Mouse (Mus musculus): ENCODE measurements around the gene Cib4. TPM values are rescaled to one million over a fixed set of nuclear protein-coding genes. Genes with fewer than 3 reads are reported as not detected.
A peak's percentile ranks its signal among the peaks of the same experiment; 100 is the strongest.

The Cib4 gene
- polyA plus RNA-seq, 1 experiment from 2014 or later: not detected

DNA sequence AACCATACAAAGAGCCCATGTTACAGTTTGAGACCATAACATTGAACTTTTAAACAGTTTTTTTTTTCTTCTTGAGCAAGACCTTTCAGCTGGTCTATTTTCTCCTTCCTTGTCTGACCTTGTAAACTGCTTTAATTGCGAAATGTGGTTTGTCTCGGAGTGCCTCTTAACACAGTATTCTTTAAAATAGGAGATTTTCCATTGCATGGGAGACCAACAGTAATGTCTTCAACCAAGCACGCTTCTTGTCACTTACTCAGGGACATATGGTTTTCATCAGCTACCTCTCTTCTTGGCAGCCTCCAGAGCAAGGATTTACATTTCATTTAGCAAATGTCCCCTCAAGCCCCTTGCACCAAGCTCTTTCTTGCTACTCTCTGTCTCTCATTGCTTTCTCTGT lies 10.6 kb upstream of the Cib4 start:
- no peaks in the 10 kb centered on the region for H3K4me1 ChIP-seq (ENCODE audit: control insufficient read depth, insufficient read depth, low read length)
- H3K36me3 ChIP-seq (ENCODE audit: control insufficient read depth, insufficient read depth, low read length): no peaks in the 10 kb centered on the region
- no peak for DNase-seq
- no peaks in the 10 kb centered on the region for H3K9me3 ChIP-seq (ENCODE audit: control insufficient read depth, low read length)
- no peak overlapping the region for H3K4me2 ChIP-seq (ENCODE audit: low read length)
- H3K4me3 ChIP-seq (replicated peaks; ENCODE audit: low read depth, low read length): no peak overlapping the region
- H3K9ac ChIP-seq (replicated peaks; ENCODE audit: low read length): no peak overlapping the region
- 85% methylated on average over 3 of the region's 3 CpGs for WGBS
- H3K27ac ChIP-seq (replicated peaks; ENCODE audit: low read depth, low read length): no peak overlapping the region
- no peak for ATAC-seq (ENCODE audit: low FRiP score, low TSS enrichment)
- no peaks in the 10 kb centered on the region for H3K27me3 ChIP-seq (ENCODE audit: control insufficient read depth, insufficient read depth, low read length)

DNA sequence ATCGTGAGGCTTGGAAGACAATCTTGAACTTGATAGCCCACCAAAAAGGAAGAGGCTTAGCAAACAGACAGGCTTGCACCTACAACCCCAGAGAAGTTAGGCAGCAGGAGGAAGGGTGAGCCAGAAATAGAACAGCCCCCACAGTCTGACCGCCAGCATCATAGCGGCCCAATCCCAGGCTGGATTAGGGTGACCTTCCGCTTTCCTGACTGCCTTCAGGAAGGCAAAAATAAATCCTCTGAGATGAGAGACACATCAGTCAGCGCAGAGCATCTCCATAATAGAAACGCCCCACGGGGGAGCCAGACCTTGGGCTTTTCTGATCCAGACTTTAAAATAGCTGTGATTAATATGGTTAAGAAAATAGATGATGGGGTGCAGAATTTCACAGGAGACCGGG lies 9.3 kb upstream of the Cib4 start:
- WGBS: 63% methylated on average over 8 of the region's 8 CpGs
- no peak for ATAC-seq (ENCODE audit: low FRiP score, low TSS enrichment)
- no peak overlapping the region for H3K4me2 ChIP-seq (ENCODE audit: low read length)

DNA sequence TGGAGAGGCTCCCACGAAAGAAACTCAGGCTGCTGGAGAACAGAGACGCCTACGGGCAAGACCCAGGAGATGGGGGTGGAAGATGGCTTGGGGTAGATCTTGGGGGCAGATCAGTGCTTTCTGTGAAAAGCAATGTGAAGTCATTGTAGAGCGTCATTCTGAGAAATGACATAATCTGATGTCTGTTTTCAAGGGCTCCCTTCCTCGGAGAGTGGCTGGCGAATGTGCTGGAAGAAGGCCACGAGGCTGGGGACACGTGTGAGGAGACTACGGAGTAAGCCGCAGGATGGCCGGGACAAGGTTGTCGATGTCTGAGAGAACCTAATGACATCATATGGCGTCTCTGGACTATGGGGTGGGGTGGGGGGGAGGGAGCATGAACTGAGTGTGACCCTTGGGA lies 8.3 kb upstream of the Cib4 start:
- DNase-seq: no peak
- Histone ChIP-seq H3K27ac (replicated peaks; ENCODE audit: low read depth, low read length) (no peak overlapping the region), H3K9ac (replicated peaks; ENCODE audit: low read length) (no peak overlapping the region), H3K9me3 (ENCODE audit: control insufficient read depth, low read length) (no peaks in the 10 kb centered on the region), H3K27me3 (ENCODE audit: control insufficient read depth, insufficient read depth, low read length) (no peaks in the 10 kb centered on the region), H3K4me2 (ENCODE audit: low read length) (no peak overlapping the region), H3K4me1 (ENCODE audit: control insufficient read depth, insufficient read depth, low read length) (no peaks in the 10 kb centered on the region), H3K4me3 (replicated peaks; ENCODE audit: low read depth, low read length) (no peak overlapping the region), H3K36me3 (ENCODE audit: control insufficient read depth, insufficient read depth, low read length) (no peaks in the 10 kb centered on the region)
- 91% methylated on average over 13 of the region's 13 CpGs for WGBS
- no peak for ATAC-seq (ENCODE audit: low FRiP score, low TSS enrichment)

More for the DNA sequence above, 9.3 kb upstream of the Cib4 start:
- Histone ChIP-seq H3K27me3 (ENCODE audit: control insufficient read depth, insufficient read depth, low read length) (no peaks in the 10 kb centered on the region), H3K9me3 (ENCODE audit: control insufficient read depth, low read length) (no peaks in the 10 kb centered on the region), H3K4me3 (replicated peaks; ENCODE audit: low read depth, low read length) (no peak overlapping the region), H3K4me1 (ENCODE audit: control insufficient read depth, insufficient read depth, low read length) (no peaks in the 10 kb centered on the region), H3K9ac (replicated peaks; ENCODE audit: low read length) (no peak overlapping the region), H3K27ac (replicated peaks; ENCODE audit: low read depth, low read length) (no peak overlapping the region), H3K36me3 (ENCODE audit: control insufficient read depth, insufficient read depth, low read length) (no peaks in the 10 kb centered on the region)
- DNase-seq: peak; percentile 12

DNA sequence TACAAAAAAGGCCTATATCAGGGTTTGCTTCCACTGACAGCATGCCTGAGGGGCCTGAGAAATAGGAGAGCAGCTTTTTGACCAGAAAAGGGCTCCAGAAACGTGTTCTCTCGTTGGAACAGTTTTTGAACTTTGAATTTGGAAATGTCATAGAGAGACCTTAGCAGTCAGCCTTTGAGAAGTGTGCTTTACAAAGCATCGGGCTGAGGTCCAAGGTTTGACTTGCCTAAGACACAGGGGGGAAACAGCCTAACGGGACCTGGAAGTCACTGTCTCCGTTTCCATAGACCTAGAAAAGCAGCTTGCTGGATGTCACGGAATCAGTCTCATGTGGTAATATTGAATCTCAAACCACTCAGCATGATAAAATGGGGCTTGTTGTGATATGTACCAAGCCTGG lies 6.4 kb upstream of the Cib4 start:
- H3K36me3 ChIP-seq (ENCODE audit: control insufficient read depth, insufficient read depth, low read length): no peaks in the 10 kb centered on the region
- H3K4me1 ChIP-seq (ENCODE audit: control insufficient read depth, insufficient read depth, low read length): no peaks in the 10 kb centered on the region
- ATAC-seq (ENCODE audit: low FRiP score, low TSS enrichment) (no peak), DNase-seq (no peak)
- no peaks in the 10 kb centered on the region for H3K9me3 ChIP-seq (ENCODE audit: control insufficient read depth, low read length)
- H3K9ac ChIP-seq (replicated peaks; ENCODE audit: low read length): no peak overlapping the region
- no peaks in the 10 kb centered on the region for H3K27me3 ChIP-seq (ENCODE audit: control insufficient read depth, insufficient read depth, low read length)
- no peak overlapping the region for H3K4me3 ChIP-seq (replicated peaks; ENCODE audit: low read depth, low read length)
- H3K4me2 ChIP-seq (ENCODE audit: low read length): no peak overlapping the region
- H3K27ac ChIP-seq (replicated peaks; ENCODE audit: low read depth, low read length): no peak overlapping the region
- WGBS: 89% methylated on average over 6 of the region's 6 CpGs

DNA sequence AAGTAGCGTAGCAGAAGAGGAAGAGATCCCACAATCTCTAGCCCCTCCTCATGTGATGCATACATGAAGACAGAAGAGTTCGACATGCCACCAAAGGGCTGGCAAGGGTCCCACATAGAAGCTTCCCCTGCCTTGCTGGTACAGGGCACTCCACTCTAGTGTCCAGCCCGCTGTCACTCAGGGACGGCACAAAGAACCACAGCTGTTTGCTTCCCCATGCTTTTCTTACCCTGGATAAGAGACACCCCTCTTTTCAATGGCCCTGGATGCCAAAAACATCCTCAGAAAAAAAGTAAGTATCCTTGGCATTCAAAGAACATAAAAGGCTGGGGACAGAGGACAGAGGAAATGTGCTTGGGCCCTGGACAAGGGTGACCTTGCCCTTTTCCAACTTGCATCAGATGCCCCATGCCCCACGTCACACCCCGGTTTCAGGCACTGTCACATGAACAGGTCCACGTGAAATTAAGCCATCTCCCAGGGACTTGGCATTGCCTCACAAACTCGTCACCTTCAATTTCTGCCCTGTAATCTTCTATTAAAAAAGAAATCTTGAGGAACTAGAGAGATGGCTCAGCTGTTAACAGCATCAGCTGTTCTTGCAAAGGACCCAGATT lies 5.5 kb upstream of the Cib4 start:
- DNase-seq (no peak), ATAC-seq (ENCODE audit: low FRiP score, low TSS enrichment) (no peak)
- Histone ChIP-seq H3K4me3 (replicated peaks; ENCODE audit: low read depth, low read length) (no peak overlapping the region), H3K4me1 (ENCODE audit: control insufficient read depth, insufficient read depth, low read length) (no peaks in the 10 kb centered on the region), H3K36me3 (ENCODE audit: control insufficient read depth, insufficient read depth, low read length) (no peaks in the 10 kb centered on the region), H3K27me3 (ENCODE audit: control insufficient read depth, insufficient read depth, low read length) (no peaks in the 10 kb centered on the region), H3K4me2 (ENCODE audit: low read length) (no peak overlapping the region), H3K9me3 (ENCODE audit: control insufficient read depth, low read length) (no peaks in the 10 kb centered on the region), H3K9ac (replicated peaks; ENCODE audit: low read length) (no peak overlapping the region), H3K27ac (replicated peaks; ENCODE audit: low read depth, low read length) (no peak overlapping the region)
- WGBS: 69% methylated on average over 8 of the region's 8 CpGs

DNA sequence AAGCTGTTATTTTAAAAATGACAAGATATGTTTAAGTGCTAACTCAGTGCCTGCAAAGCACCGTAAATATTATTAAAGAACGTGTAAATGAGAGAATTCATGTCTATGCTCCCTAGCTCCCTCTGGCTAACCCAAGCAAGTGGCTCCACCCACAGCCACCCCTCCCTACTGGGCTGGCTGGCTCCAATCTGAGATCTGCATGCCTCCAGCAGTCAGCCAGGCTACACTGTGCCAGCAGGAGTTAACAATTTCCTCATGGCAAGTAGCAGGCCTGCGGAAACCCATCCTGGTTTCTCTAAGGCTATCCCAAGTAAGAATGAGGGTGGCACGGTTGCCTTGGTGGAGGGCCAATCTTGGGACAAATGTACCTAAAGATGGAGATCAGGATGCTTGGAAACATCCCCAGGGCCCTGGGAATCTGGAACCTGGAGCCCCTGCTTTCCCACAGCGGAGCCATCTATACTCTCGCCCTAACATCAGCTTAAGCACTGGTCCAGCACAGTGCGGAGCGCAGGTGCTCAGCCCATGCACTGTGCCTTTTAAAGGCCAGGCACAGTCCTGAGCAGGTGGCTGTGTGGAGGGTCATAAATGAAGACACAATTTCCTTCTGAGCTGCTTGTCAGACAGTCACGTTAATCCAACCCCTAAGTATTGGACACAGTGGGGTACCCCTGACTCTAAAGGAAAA lies 4.8 kb upstream of the Cib4 start:
- Histone ChIP-seq H3K36me3 (ENCODE audit: control insufficient read depth, insufficient read depth, low read length) (no peaks in the 10 kb centered on the region), H3K4me3 (replicated peaks; ENCODE audit: low read depth, low read length) (no peak overlapping the region), H3K27ac (replicated peaks; ENCODE audit: low read depth, low read length) (no peak overlapping the region), H3K27me3 (ENCODE audit: control insufficient read depth, insufficient read depth, low read length) (no peaks in the 10 kb centered on the region), H3K4me2 (ENCODE audit: low read length) (no peak overlapping the region), H3K9ac (replicated peaks; ENCODE audit: low read length) (no peak overlapping the region), H3K4me1 (ENCODE audit: control insufficient read depth, insufficient read depth, low read length) (no peaks in the 10 kb centered on the region), H3K9me3 (ENCODE audit: control insufficient read depth, low read length) (no peaks in the 10 kb centered on the region)
- ATAC-seq (ENCODE audit: low FRiP score, low TSS enrichment) (no peak), DNase-seq (peak; percentile 49)
- WGBS: 59% methylated on average over 9 of the region's 9 CpGs

DNA sequence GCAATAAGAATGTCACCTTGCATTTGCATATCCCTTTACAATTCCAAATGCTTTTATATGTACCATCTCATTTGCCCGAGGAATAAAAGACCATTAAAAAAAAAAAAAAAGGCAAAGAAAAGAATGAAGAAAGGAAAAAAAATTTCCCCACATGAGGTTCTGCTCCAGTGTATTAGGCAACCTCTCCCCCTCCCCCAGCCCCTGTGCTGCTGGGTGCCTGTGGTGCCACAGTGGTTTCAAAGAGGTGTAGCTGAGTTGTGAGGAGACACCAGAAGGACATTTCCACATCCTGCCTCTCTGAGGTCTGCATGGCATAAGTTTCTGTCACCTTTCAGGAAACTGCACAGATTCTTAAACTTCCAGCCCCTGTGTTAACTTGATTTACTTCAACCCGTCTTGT lies 3.0 kb upstream of the Cib4 start:
- WGBS: 51% methylated on average over 2 of the region's 2 CpGs
- DNase-seq (no peak), ATAC-seq (ENCODE audit: low FRiP score, low TSS enrichment) (no peak)
- H3K9me3 ChIP-seq (ENCODE audit: control insufficient read depth, low read length): no peaks in the 10 kb centered on the region
- no peak overlapping the region for H3K4me3 ChIP-seq (replicated peaks; ENCODE audit: low read depth, low read length)
- no peak overlapping the region for H3K9ac ChIP-seq (replicated peaks; ENCODE audit: low read length)
- H3K36me3 ChIP-seq (ENCODE audit: control insufficient read depth, insufficient read depth, low read length): no peaks in the 10 kb centered on the region
- no peaks in the 10 kb centered on the region for H3K4me1 ChIP-seq (ENCODE audit: control insufficient read depth, insufficient read depth, low read length)
- H3K4me2 ChIP-seq (ENCODE audit: low read length): no peak overlapping the region
- H3K27ac ChIP-seq (replicated peaks; ENCODE audit: low read depth, low read length): no peak overlapping the region
- no peaks in the 10 kb centered on the region for H3K27me3 ChIP-seq (ENCODE audit: control insufficient read depth, insufficient read depth, low read length)

DNA sequence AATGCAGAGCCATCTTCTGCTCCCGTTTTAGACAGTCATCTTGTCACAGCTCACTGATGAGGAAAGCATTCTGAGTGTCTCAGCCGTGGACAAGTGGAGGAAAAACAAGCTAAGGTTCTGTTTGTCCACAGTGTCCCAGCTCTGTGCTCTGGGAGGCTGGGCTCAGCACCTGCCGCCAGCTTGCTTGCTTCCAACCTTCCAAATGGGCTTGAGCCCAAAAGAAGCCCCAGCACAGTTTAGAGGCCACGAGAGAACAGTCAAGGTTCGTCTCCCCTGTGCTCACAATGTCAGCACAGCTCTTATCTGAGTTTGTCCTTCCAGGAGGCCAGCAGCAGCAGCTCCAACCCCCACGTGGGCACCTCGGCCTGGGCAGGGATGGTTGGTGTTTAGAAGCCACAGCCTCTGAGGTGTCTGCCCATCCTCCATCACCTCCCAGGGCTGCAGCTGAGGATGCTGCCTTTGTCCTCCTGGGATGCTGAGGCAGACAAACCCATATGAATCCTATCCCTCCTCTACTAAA lies 9.5 kb downstream of the Cib4 start:
- 64% methylated on average over 7 of the region's 7 CpGs for WGBS
- H3K4me2 ChIP-seq (ENCODE audit: low read length): no peak overlapping the region
- no peaks in the 10 kb centered on the region for H3K27me3 ChIP-seq (ENCODE audit: control insufficient read depth, insufficient read depth, low read length)
- H3K36me3 ChIP-seq (ENCODE audit: control insufficient read depth, insufficient read depth, low read length): no peaks in the 10 kb centered on the region
- ATAC-seq (ENCODE audit: low FRiP score, low TSS enrichment) (no peak), DNase-seq (no peak)
- H3K27ac ChIP-seq (replicated peaks; ENCODE audit: low read depth, low read length): no peak overlapping the region
- no peaks in the 10 kb centered on the region for H3K9me3 ChIP-seq (ENCODE audit: control insufficient read depth, low read length)
- no peak overlapping the region for H3K9ac ChIP-seq (replicated peaks; ENCODE audit: low read length)
- no peak overlapping the region for H3K4me3 ChIP-seq (replicated peaks; ENCODE audit: low read depth, low read length)
- no peaks in the 10 kb centered on the region for H3K4me1 ChIP-seq (ENCODE audit: control insufficient read depth, insufficient read depth, low read length)

DNA sequence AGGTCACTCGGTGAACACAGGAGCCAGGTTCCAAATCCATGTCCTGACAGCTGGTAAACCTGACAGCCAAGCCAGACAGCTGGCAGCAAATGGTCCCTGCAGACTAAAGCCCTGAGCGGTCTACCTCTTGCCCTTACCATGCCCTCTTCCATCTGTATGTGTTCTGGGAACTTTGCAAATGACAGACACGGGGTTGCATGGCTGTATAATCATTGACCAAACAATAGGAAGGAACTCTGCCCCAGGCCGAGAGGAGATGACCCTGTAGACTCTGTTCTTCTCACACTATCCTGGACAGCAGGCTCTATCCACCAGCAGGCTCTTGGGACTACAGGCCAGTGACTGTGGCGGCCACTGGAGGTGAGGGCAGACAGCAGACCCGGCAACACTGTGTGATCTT lies 11.0 kb downstream of the Cib4 start:
- DNase-seq (no peak), ATAC-seq (ENCODE audit: low FRiP score, low TSS enrichment) (no peak)
- no peak overlapping the region for H3K4me2 ChIP-seq (ENCODE audit: low read length)
- no peaks in the 10 kb centered on the region for H3K4me1 ChIP-seq (ENCODE audit: control insufficient read depth, insufficient read depth, low read length)
- H3K4me3 ChIP-seq (replicated peaks; ENCODE audit: low read depth, low read length): no peak overlapping the region
- H3K27me3 ChIP-seq (ENCODE audit: control insufficient read depth, insufficient read depth, low read length): no peaks in the 10 kb centered on the region
- H3K9ac ChIP-seq (replicated peaks; ENCODE audit: low read length): no peak overlapping the region
- H3K27ac ChIP-seq (replicated peaks; ENCODE audit: low read depth, low read length): no peak overlapping the region
- WGBS: 82% methylated on average over 6 of the region's 6 CpGs
- no peaks in the 10 kb centered on the region for H3K36me3 ChIP-seq (ENCODE audit: control insufficient read depth, insufficient read depth, low read length)
- no peaks in the 10 kb centered on the region for H3K9me3 ChIP-seq (ENCODE audit: control insufficient read depth, low read length)
